Mouse (Mus musculus) yolk sac, embryonic 10.5 days (tissue): ENCODE measurements around the gene Zfyve28.

ENCODE experiments used
- DNase-seq: peaks from one replicate; pipeline ENCODE4 v3.0.0-alpha.2; 2017; ENCODE audit warnings: low spot score

Zfyve28 gene

DNA sequence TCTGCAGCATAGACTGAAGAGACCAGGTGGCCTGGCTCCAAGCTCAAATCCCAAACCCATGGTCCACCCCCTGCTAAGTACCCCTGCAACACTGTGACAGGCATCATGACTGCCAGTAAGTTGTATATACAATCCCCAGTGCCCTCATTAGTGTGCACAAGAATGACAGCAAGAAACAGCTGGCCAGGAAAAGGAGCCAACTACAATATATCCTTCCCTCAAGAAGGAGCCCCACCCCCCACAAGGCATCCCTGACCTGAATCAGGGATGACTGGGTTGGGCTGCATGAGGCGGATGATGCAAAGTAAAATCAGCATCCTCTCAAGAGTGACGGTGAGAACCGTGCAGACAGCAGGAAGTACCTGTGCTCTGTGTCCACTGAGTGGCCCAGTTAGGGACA is 38.2 kb downstream of the Zfyve28 start:
- DNase-seq: no peak

DNA sequence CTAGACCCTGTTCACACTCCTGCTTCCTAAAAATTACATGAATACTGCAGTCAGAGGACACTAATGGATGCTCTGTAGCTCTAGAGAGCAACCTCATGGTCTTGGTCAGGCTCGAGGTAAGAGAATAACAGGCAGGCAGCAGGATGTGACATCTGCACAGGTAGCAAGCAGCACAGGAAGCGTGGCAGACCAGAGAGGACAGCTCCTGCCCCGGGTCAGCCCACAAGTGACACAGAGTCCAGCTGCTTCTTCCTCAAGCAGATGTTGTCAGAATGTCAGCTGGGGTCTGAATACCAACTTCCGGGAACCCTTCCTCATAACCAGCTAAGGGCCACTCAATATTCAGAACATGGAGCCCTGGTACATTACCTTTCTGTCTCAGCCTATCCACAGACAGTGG is 39.1 kb downstream of the Zfyve28 start:
- DNase-seq: no peak

DNA sequence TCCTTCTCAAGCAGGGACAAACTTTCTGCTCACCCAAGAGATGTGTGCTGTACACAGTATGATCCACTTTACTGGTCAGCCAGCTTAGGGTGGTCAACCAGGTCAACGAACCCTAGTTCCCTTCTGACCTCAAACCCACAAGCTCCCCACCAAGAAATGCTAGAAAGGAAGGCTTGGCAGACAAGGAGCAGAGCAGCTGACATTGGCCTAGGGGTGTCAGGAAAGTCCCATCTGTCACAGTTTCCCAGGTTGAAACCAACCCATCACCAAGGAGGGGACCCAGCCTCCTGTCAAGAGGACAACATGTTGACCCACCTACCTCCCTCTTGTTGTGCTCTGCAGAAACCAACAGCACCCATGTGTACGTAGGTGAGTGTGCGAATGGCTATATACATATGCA is 41.8 kb downstream of the Zfyve28 start:
- no peak for DNase-seq

DNA sequence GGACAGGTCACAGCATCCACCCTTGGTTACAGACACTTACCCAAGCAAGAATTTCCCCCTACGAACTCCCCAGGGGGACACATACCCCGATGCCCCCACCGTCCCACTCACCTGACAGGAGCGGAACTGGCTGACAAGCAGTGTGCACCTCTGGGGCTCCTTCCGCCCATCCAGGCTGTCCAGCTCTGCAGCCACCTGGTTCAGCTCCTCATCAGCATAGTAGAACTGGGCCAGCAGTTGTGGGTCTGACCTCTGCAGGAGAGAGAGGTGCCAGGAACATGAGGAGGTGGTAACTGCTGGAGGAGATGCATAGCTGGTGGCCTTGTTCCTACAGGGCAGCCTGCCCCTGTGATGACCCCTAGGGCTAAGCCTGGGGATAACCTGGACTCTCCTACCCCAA is 45.2 kb downstream of the Zfyve28 start:
- no peak for DNase-seq

DNA sequence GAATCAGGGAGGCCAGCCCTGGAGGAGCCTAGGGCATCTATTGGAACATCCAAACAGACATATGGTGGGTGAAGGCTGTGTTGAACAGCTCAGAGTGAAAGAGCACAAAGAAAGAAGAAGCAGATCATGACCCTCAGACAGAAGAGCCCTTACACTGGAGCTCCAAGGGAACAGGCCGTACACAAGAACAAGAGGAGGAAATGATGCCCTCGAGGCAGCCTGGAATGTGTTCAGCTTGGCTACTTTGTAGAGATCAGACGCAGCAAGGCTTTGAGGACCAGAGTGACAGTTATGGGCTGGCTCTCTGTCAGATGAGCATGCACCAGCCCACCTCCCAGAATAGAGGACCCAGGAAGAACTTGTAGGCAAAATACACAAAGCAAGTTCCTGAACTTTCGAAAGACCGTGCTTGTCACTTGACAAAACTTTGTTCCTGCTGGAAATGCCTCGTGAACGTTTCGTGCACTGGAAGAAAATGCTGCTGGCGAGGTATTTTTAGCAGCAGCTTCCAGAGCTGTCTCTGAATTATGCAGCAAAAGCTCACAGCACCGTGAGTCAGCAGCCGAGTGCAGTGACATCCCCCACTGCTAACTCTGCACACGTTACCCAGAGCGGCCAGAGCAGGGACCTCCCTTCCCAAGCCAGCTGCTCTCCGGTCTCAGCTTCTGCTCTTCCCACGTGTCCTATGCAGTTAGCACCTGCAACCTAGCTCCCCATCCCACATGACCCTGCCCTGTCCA is 45.9 kb downstream of the Zfyve28 start:
- DNase-seq: peak; percentile 24

DNA sequence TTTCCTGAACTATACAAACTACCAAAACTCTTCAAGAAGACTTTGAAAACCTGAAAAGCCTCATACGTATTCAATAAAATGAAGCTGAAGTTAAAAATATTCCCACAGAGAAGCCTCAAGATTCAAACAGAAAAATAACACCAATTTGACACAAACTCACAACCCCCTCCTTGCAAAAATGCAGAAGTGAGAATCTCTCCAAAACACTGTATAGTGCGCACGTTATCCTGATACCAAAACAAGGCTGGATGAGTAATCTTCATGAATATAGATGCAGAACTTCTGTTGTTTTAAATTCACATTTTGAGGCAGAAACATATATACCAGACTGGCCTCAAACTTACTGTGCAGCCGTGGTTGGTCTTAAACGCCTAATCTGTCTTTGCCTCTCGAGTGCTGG is 49.8 kb downstream of the Zfyve28 start:
- DNase-seq: no peak

DNA sequence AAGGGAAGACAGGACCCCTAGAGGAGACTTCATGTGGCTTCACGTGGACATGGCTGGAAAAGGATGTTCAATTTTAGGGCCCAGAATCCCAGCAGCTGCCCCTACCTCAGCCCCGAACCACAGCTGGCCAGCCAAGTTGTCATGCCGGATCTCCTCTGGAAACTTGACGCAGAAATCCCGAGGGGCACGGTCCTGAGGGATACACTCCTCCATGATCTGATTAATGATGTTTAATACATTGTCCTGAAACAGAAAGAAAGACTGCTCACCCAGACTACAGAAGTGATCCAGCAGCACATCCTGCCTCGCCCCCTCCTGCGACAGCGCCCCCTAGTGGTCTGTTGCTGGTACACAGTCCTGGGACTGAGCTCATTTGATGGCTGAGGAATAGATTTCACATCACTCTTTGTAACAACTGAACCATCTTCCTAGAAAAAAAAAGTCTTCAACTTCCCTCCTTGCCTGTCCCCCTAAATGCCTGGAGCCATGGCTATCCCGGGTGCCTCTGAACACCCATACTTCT is 52.3 kb downstream of the Zfyve28 start:
- DNase-seq: no peak

DNA sequence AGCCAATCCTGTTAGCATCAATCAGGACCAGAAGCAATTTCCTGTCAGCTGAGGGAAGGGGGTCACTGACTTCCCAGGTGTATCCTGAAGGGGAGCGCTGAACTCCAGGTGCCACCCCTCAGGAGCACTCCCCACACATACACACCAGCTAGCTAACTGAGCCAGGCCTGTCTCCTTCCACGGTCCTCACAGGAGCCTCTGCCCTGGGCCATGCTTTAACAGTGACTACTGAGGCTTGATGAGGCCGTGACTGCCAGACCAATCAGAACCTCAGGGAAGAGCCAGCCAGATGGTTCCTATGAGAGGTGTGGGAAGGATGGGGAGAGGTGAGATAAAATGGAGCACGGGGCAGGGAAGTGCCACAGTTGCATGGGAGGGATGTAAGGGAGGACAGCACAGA is 53.2 kb downstream of the Zfyve28 start:
- no peak for DNase-seq

DNA sequence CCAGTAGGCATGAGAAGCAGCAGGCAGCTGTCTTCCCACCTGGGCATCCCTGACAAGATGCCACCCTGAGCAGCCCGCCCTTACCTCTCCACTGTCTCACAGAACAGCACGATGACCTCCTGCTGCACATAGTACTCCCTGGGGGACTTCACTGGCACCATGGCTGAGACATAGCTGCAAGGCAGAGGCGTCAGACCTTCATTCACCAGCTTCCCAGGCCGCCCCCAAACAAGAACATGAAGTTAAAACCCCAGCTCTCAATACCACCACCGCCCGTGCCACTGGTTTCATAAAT is 55.1 kb downstream of the Zfyve28 start:
- no peak for DNase-seq

DNA sequence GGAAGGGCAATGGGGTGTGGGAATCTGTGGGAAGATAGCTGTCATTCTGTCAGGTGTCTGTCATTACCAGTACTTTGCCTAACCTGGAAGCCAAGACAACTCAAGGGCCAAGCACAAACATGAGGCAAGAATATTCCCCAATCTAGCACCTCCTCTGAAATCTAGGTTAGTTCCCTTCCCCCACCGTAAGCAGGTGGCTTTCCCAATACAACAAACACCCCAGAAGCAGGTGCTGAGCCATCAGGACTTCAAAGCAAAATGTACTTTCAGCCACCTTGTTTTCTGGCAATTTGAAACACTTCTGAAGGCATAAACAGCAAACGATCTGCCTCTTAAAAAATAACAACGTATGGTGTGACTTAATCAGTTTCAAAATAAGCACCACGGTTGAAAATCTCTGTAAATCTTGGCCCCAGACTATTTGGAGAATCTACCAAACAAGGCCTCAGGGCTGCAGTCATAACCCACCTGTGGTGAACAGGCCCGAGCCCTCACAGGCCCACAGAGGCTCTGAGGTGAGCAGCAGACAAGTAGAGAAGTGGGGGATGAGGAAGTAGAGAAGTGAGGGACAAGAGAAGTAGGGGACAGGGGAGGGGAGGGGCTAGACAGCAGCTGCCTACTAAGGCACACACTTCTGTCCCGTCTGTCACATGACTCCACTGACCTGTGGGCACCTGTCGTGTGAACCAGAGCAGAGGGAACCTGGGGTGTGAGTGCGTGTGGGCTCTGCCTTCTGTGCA is 55.6 kb downstream of the Zfyve28 start:
- DNase-seq: no peak

DNA sequence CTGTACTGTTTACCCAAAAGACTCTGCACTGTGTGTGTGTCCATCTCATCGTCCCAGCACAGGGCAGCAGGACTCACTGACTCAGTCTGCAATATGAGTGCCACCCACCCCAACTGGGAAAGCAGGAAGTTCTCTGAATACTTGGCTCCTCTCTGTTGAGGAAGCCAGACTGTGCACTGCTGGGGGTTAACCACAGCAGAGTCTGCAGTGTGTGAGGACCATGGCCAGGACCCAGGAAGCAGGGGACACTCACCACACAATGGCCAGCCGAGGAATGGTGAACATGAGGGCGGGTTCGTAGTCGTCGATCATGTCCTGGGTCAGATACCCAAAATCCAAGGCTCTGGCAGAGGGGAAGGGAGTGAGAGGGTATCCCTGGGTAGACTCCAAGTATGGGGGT is 56.3 kb downstream of the Zfyve28 start:
- no peak for DNase-seq

DNA sequence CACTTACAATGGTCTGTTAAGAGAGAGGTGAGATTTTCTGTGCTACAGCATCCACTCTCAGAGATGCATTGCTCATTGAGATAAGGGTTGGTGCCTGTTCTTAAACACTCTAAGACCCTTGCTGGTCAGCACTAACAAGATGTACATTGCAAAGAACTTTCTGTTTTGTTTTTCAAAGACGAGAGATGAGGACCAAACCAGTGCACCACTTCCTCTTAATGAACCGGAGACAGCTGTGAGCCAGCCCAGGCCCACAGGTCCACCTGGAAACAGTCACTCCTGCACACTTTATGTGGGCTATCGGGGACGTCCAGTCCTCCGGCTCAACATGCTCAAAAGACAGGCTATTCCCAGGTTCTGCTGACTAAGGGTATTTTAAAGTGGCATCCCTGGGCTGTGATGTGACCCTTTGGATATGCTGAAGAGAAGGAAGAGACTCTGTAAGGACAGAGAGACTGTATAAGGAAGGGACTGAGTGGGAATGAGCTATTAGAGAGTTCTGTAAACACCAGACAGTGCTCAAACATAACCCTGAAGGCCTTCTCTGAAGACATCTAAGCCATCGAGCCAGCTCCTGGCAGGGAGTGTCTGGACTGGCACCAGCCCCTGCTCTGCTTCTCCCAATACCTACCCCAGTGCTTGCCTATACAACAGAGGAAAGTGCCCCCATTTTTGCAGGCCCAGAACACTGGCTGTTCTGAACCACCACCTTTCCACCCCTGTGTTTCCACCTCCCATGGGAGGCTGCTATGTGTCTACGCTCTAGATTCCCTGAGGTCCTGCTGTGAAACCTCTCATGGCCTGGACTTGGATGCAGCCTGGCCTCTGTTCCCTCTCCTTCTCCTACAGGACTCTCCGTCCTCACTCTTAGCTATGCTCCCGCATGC is 57.4 kb downstream of the Zfyve28 start:
- DNase-seq: no peak

DNA sequence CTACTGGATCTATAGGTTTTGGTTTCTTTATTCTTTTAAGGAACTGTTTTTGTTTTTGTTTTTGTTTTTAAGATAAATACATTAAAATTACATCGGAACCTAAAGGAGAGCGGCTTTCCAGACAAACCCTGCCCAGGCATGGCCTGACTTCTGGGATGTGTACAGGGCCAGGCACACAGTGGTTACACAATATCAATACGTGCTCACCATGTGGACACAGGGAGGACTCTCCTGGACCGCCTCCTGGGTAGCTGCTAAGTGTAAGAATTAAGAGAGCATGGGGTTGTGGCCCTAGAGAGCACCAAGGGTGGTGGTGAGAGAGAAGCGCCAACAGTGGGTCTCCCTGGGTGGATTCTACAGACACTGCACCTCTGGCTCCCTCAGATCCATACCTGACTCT is 58.7 kb downstream of the Zfyve28 start:
- no peak for DNase-seq

DNA sequence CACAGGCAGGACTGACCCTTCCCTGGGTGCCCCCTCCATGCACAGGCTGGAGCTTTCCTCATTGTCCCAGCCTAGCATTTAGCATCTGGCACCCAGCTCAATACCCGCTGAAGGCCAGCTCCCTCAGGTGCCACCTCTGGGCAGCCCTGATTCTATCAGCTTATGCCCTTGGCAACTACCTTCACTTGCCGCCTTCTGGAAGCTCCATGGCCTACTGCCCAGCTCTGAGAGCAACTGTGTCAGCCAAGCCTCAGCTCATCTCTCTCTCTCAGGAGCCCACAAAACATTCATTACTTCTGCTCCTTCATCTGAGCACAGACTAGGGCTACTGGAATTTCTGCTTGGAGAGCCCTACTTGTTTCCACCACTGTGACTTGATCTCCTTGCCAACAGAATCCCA is 62.7 kb downstream of the Zfyve28 start:
- no peak for DNase-seq

DNA sequence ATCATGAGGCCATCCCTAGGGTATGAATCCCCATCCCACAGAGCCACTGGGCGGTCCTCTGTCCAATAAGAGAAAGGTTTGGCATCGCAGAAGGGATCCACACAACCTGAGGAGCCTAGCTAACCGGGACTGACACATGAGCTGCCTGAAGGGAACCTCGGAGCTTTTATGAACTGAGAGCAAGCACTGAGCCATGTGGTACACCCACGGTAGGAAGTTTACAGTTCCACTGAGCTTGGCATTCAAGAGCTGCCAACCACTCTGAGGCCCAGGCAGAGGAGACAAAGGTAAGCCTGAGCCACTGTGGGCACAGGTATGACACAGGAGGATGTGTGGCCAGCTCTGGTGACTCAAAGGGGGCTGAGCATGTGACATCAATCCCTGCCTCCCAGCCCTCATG is 63.7 kb downstream of the Zfyve28 start:
- no peak for DNase-seq

DNA sequence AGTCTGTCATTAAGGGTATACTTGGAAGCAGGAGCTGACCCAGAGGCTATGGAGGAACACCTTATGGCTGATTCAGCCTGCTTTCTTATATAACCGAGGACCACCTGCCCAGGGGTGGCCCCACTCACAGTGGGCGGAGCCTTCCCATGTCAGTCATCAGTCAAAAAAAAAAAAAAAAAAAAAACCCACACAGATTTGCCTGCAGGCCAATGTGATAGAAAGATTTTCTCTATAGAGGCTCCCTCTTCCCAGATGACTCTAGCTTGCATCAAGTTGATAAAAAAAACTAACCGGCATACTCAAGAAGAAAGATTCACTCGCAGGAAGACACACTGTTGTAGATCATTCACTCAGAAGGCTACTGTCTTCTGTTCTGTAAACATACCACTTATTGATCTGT is 68.2 kb downstream of the Zfyve28 start:
- no peak for DNase-seq

DNA sequence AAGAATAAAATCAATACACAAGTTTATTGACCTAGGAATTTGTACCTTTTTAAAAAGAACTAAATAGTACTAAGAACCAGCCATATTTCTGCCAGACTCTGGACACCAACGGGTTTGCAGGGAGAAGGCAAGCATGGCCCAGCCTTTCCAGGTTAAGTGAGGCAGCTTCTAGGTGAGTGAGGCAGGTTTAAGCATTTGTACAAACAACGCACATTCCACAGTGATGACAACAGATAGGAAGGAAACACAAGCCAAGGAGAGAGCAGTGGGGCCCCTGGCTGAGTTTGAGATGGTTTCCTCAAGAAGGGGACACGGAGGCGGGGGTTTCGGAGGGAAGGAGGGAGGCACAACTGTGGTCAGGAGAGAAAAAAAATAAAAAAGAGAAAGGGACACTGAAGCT is 69.6 kb downstream of the Zfyve28 start:
- no peak for DNase-seq

DNA sequence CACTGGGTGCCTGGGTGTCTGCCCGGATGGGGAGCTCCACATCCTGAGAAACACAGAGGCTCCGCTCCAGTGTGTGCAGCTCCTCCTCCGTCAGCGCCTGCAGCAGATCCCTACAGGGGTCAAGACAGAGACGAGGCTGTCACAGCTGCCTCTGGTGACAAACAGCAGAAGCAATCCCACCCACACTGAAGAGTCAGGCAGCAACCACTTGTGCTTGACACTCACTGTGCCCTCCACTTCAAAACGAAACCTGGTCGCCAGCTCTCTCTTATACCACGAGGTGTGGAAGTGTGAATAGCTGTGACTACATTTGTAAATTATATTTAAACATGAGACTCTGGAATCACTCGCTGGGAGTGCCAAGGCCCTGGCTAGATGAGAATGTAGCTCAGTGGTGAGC is 70.5 kb downstream of the Zfyve28 start:
- no peak for DNase-seq

DNA sequence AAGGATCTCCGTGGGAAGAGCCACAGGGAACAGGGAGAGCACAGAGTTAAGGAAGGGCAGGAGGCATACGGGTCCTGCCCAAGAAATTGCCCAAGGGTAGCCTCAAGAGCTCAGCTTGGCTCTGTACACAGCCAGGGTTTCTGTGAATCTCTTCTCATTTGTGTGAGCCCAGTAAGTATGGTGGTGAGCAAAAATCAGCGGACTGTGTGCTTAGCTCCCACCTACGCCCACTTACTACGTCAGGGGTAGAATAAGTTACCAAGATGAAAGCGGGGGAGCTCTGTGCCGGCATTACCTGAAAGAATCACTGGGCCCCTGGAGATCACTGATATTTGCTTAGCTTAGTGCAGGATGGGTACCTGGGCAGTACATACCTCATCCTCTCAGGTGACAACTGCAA is 72.2 kb downstream of the Zfyve28 start:
- no peak for DNase-seq

DNA sequence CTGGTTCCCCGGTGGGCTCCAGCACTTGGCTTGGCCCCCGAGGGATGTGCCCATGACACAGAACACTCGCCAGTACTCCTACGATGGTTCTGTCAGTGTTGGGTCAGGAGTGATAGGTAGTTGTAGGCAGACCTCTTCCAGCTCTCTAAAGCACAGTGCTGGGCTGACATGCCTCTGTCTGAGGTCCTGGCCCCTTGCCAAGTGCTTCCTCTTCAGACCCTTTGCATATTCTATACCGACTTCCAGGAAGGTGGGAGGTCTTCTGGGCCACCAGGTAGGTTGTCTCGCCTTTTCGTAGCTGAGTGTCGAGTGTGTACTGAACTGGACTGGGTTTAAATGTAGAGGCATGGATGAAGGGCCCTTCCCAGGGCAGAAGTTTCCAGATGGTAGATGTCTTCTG is 74.6 kb downstream of the Zfyve28 start:
- no peak for DNase-seq

DNA sequence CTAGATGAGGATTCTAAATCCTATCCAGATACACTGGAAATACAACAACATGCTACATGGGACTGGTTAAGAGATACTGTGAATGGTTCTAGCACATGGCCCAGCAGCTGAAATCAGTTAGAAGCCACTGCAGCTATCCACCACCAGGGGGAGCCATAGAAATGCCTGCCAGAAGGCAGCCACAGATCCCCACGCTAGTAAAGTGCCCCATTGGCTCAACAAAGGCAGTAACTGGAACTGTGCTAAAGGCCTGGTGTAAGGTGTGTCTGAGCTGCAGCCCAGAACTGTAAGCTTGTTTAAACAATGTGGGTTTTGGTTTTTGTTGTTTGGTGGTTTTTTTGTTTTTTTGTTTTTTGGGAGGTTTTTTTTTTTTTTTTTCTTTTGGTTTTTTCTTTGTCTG is 78.0 kb downstream of the Zfyve28 start:
- peak; percentile 49 for DNase-seq

DNA sequence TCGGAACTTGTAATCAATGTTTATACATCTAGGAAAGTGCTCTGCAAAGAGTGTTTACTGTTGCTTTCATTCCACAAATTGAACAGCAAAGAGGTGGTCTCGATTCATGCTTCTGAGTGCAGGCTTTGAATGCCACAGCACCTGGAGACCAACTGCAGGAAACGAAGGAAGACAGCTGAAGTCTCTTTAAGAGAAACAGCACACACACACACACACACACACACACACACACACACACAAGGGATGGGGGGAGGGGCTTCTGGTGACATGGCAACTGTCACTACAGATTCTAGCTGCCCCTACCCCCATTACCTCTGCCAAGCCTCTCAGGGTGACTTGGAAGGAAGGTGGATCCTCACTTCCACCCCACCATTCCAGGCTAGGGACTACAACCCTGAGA is 80.7 kb downstream of the Zfyve28 start:
- DNase-seq: no peak

DNA sequence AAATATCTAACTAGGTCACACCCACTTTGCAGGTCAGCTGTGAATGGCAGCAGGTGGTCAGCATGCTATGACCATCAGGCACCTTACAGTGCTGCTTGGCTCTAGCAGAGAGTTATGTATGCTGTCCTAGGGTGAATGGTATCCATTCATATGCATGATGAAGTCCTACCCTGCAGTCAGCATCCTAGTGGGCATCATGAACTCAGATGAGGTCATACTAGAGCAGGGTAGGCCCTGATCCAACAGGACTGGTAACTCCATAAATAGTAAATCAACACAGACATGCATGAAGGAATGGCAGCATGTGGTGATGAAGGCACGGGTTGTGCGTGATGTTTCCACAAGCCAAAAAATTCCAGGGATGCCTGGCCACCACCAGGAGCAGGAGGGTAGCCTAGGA is 82.5 kb downstream of the Zfyve28 start:
- no peak for DNase-seq
